Mouse (Mus musculus) testis, adult 2 months (tissue): ENCODE measurements around the gene Lpar6.

ENCODE experiments used
- CTCF ChIP-seq: fragments of 200-500 bp; IDR thresholded peaks from 2 replicates; pipeline ENCODE4 v1.5.1; 2012; ENCODE audit warnings: low read depth, mild to moderate bottlenecking, inconsistent platforms, low read length, moderate library complexity; ENCODE audit not compliant: control insufficient read depth, insufficient read depth, insufficient replicate concordance
- POLR2A ChIP-seq: fragments of 200-500 bp; IDR thresholded peaks from 2 replicates; pipeline ENCODE4 v1.6.1; 2012; ENCODE audit warnings: low read depth, mild to moderate bottlenecking, inconsistent platforms, low read length, moderate library complexity; ENCODE audit not compliant: control insufficient read depth

DNA sequence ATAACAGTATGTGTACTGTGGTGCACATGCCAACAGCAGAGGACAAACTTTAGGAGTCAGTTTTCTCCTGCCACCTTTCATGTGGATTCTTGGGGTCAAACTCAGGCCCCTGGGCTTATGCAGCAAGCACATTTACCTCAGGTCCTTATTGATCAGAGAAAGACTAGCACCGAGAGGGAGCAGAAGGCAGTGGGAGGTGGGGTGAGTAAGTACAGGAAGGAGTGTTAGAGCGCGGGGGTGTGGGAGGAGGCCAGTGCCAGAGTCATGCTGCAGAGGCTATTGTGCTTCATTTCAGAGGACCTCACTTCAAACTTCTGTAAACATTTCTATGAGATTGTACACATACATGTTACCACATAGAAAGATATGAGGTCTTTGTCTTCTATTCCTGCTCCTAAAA is 36.2 kb upstream of the Lpar6 start:
- no peak for TF ChIP-seq CTCF
- TF ChIP-seq POLR2A, result no peak
